Mouse (Mus musculus) embryonic fibroblast, embryonic 13.5 days (primary cell): Measurements from ENCODE around the gene Klf9. TPM values are rescaled to one million over a fixed set of nuclear protein-coding genes. Genes with fewer than 3 reads are reported as not detected.

ENCODE experiments used
- H3K27ac ChIP-seq: 2 replicates; pipeline ENCODE4 v1.5.1; 2012; ENCODE audit warnings: low read length, control low read depth, inconsistent platforms; ENCODE audit not compliant: insufficient read depth
- H3K4me1 ChIP-seq: 2 replicates; pipeline ENCODE4 v1.6.1; 2011; ENCODE audit warnings: low read length; ENCODE audit not compliant: control insufficient read depth, insufficient read depth
- H3K4me3 ChIP-seq: 2 replicates; pipeline ENCODE4 v1.5.1; 2011; ENCODE audit warnings: mild to moderate bottlenecking, control low read depth, low read length; ENCODE audit not compliant: insufficient read depth
- CTCF ChIP-seq: IDR thresholded peaks from 2 replicates; pipeline ENCODE4 v1.5.1; 2011; ENCODE audit warnings: mild to moderate bottlenecking, control low read depth, low read length, moderate library complexity, borderline replicate concordance; ENCODE audit not compliant: insufficient read depth
- POLR2A ChIP-seq: IDR thresholded peaks from 2 replicates; pipeline ENCODE4 v1.6.1; 2011; ENCODE audit warnings: low read depth, mild to moderate bottlenecking, control low read depth, low read length, moderate library complexity
- polyA plus RNA-seq: library from polyadenylated mRNA; stranded (reverse); fragments of >200 nt; gene quantifications from 2 replicates; pipeline ENCODE4 v1.2.4, GENCODE M21; 2011; ENCODE audit warnings: low read depth; ENCODE audit not compliant: missing spikeins, insufficient read length

Gene Klf9
- 42.2 and 45.2 TPM in 2 replicates for polyA plus RNA-seq

- Histone ChIP-seq H3K4me3 (peak within 1 kb of the TSS; percentile 64), H3K4me1 (peaks cover 12% of the 10 kb centered on the region; the same call in 1 of the 2 replicates), H3K27ac (peak within 1 kb of the TSS; percentile 94)
- TF ChIP-seq CTCF (no peak), POLR2A (peak; percentile 91)
Observed at GRCm38 (mm10) chr19:23140689-23141317, at the start of gene Klf9. Gene Klf9, plus strand, starts transcription at chr19:23141226.

- Histone ChIP-seq H3K27ac (no peak overlapping the region), H3K4me3 (no peak overlapping the region), H3K4me1 (no peaks in the 10 kb centered on the region)
- no peak for TF ChIP-seq CTCF
- no peak for TF ChIP-seq POLR2A
Observed at GRCm38 (mm10) chr19:23091586-23091985, 49.4 kb upstream of the Klf9 start.

- Histone ChIP-seq H3K4me1 (no peaks in the 10 kb centered on the region), H3K4me3 (no peak overlapping the region), H3K27ac (no peak overlapping the region)
- no peak for TF ChIP-seq CTCF
- no peak for TF ChIP-seq POLR2A
Observed at GRCm38 (mm10) chr19:23093548-23093947, 47.5 kb upstream of the Klf9 start.

GRCm38 (mm10) chr19:23094906-23095305 is 46.1 kb upstream of the Klf9 start:
- no peak for TF ChIP-seq POLR2A
- no peak for TF ChIP-seq CTCF
- Histone ChIP-seq H3K4me3 (no peak overlapping the region), H3K27ac (no peak overlapping the region), H3K4me1 (no peaks in the 10 kb centered on the region)

GRCm38 (mm10) chr19:23106859-23107258 is 34.2 kb upstream of the Klf9 start:
- H3K27ac ChIP-seq: no peak overlapping the region
- TF ChIP-seq CTCF (no peak), POLR2A (no peak)

GRCm38 (mm10) chr19:23107335-23107734 is 33.7 kb upstream of the Klf9 start:
- Histone ChIP-seq H3K27ac (no peak overlapping the region), H3K4me1 (no peaks in the 10 kb centered on the region), H3K4me3 (no peak overlapping the region)
- TF ChIP-seq POLR2A (no peak), CTCF (no peak)

More at GRCm38 (mm10) chr19:23106859-23107258, 34.2 kb upstream of the Klf9 start:
- Histone ChIP-seq H3K4me3 (no peak overlapping the region), H3K4me1 (no peaks in the 10 kb centered on the region)

- no peaks in the 10 kb centered on the region for H3K4me1 ChIP-seq
- no peak overlapping the region for H3K4me3 ChIP-seq
- no peak overlapping the region for H3K27ac ChIP-seq
- TF ChIP-seq POLR2A (no peak), CTCF (no peak)
Observed at GRCm38 (mm10) chr19:23121875-23122274, 19.2 kb upstream of the Klf9 start.

- Histone ChIP-seq H3K4me3 (no peak overlapping the region), H3K4me1 (no peaks in the 10 kb centered on the region), H3K27ac (no peak overlapping the region)
- TF ChIP-seq CTCF: no peak
- no peak for TF ChIP-seq POLR2A
Observed at GRCm38 (mm10) chr19:23124023-23124550, 16.9 kb upstream of the Klf9 start.

GRCm38 (mm10) chr19:23125227-23126150 is 15.5 kb upstream of the Klf9 start:
- Histone ChIP-seq H3K4me1 (no peaks in the 10 kb centered on the region), H3K27ac (no peak overlapping the region), H3K4me3 (no peak overlapping the region)
- TF ChIP-seq POLR2A (no peak), CTCF (no peak)
